Mouse (Mus musculus): ENCODE data around the gene Slc38a10. TPM values are rescaled to one million over a fixed set of nuclear protein-coding genes. Genes with fewer than 3 reads are reported as not detected.
A peak's percentile ranks its signal among the peaks of the same experiment; 100 is the strongest.

Slc38a10 gene
- polyA plus RNA-seq, 1 experiment = 44.0 TPM

DNA sequence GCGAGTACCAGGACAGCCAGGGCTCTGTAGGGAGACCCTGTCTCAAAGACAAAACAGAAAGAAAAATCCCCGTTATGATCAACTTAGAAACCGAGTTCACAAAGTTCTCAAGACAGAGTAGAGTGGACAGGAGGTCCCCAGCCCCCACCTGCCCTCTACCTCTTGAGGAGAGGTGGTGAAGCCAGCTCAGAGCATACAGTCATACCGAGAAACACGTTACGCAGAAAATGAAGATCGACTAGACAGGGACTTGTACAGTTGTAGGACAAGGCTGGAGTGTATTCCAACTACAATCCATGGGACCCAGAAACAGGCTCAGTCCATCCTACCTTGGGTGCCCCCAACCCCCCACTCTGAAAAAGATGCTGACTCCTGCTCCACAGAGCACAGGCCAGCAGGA lies 32.0 kb downstream of the Slc38a10 start:
- Histone ChIP-seq H3K4me1 (ENCODE audit: control insufficient read depth, insufficient read depth, low read length) (no peaks in the 10 kb centered on the region), H3K27ac (ENCODE audit: insufficient read depth, low read length) (no peak overlapping the region), H3K4me3 (ENCODE audit: low read depth, low read length) (no peak overlapping the region), H3K9me3 (replicated peaks; ENCODE audit: control insufficient read depth, insufficient read depth, low read length, poor library complexity, severe bottlenecking) (no peaks in the 10 kb centered on the region), H3K27me3 (ENCODE audit: control insufficient read depth, insufficient read depth, low read length, poor library complexity, severe bottlenecking) (no peaks in the 10 kb centered on the region), H3K36me3 (ENCODE audit: control insufficient read depth, insufficient read depth, low read length, poor library complexity, severe bottlenecking) (0 out of 2 replicates have a peak, but pooled peaks cover 3% of the 10 kb centered on the region), H3K9ac (ENCODE audit: low read depth, poor library complexity, severe bottlenecking) (no peak overlapping the region)
- no peak for TF ChIP-seq EP300 (IDR thresholded peaks at IDR 0.05; ENCODE audit: insufficient read depth, low read depth, low read length)
- no peak for TF ChIP-seq POLR2A (IDR thresholded peaks at IDR 0.05; ENCODE audit: insufficient read depth, low read length)
- TF ChIP-seq CTCF (IDR thresholded peaks at IDR 0.05; ENCODE audit: low read depth, low read length) = no peak

DNA sequence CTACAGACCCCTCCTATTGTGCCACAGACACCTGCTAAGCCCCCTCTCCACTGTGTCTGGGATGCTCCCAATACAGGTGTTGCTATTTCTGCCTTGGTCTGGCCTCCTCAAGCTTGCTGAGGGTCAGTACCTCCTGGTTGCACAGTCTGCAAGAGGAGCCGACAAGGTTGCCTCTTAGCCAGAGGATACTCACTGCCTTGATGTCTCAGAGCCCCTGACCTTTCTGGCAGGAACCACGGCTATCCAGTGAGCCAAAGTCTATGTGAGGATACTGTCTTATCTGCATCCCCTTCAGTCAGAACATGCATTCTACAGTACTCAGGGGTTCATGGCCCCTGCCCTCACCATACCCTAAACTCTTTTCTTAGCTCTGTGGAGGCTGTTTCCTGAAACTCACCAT lies 33.5 kb downstream of the Slc38a10 start:
- 0 out of 2 replicates have a peak, but pooled peaks cover 3% of the 10 kb centered on the region for H3K36me3 ChIP-seq (ENCODE audit: control insufficient read depth, insufficient read depth, low read length, poor library complexity, severe bottlenecking)
- H3K4me3 ChIP-seq (ENCODE audit: low read depth, low read length) = no peak overlapping the region
- TF ChIP-seq POLR2A (IDR thresholded peaks at IDR 0.05; ENCODE audit: insufficient read depth, low read length) (no peak), CTCF (IDR thresholded peaks at IDR 0.05; ENCODE audit: low read depth, low read length) (no peak), EP300 (IDR thresholded peaks at IDR 0.05; ENCODE audit: insufficient read depth, low read depth, low read length) (no peak)

DNA sequence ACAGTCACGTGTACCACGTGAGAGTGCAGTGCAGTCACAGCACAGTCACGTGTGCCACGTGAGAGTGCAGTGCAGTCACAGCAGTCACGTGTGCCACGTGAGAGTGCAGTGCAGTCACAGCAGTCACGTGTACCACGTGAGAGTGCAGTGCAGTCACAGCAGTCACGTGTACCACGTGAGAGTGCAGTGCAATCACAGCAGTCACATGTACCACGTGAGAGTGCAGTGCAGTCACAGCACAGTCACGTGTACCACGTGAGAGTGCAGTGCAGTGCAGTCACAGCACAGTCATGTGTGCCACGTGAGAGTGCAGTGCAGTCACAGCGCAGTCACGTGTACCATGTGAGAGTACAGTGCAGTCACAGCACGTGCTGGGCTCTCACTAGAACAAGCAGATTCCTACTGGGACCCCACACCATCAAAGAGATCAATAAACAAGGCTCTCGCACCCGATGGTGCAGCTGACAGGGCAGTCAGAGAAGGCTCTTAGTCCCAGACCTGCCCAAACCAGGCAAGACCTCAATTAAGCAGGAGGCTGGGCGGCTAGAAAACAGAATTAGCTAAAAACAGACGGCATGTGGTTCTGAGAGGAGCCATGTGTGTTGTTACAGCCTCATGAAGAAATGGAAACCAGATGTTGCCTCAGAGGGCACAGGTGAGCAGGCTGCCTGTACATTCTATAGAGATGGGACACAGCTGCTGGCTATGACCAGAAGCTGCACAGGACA lies 36.5 kb downstream of the Slc38a10 start:
- H3K27ac ChIP-seq (ENCODE audit: insufficient read depth, low read length) = no peak overlapping the region
- peaks cover 2% of the 10 kb centered on the region for H3K4me1 ChIP-seq (ENCODE audit: control insufficient read depth, insufficient read depth, low read length)
- TF ChIP-seq POLR2A (IDR thresholded peaks at IDR 0.05; ENCODE audit: insufficient read depth, low read length) = no peak
- TF ChIP-seq EP300 (IDR thresholded peaks at IDR 0.05; ENCODE audit: insufficient read depth, low read depth, low read length) = no peak
- no peak for TF ChIP-seq CTCF (IDR thresholded peaks at IDR 0.05; ENCODE audit: low read depth, low read length)
- H3K36me3 ChIP-seq (ENCODE audit: control insufficient read depth, insufficient read depth, low read length, poor library complexity, severe bottlenecking) = peaks cover 5% of the 10 kb centered on the region; the same call in 1 of the 2 replicates
- no peak overlapping the region for H3K9ac ChIP-seq (ENCODE audit: low read depth, poor library complexity, severe bottlenecking)
- H3K27me3 ChIP-seq (ENCODE audit: control insufficient read depth, insufficient read depth, low read length, poor library complexity, severe bottlenecking) = no peaks in the 10 kb centered on the region
- H3K4me3 ChIP-seq (ENCODE audit: low read depth, low read length) = no peak overlapping the region
- H3K9me3 ChIP-seq (replicated peaks; ENCODE audit: control insufficient read depth, insufficient read depth, low read length, poor library complexity, severe bottlenecking) = no peaks in the 10 kb centered on the region

More for the DNA sequence above, 33.5 kb downstream of the Slc38a10 start:
- no peak overlapping the region for H3K27ac ChIP-seq (ENCODE audit: insufficient read depth, low read length)
- H3K9me3 ChIP-seq (replicated peaks; ENCODE audit: control insufficient read depth, insufficient read depth, low read length, poor library complexity, severe bottlenecking) = no peaks in the 10 kb centered on the region
- no peaks in the 10 kb centered on the region for H3K4me1 ChIP-seq (ENCODE audit: control insufficient read depth, insufficient read depth, low read length)
- no peak overlapping the region for H3K9ac ChIP-seq (ENCODE audit: low read depth, poor library complexity, severe bottlenecking)
- no peaks in the 10 kb centered on the region for H3K27me3 ChIP-seq (ENCODE audit: control insufficient read depth, insufficient read depth, low read length, poor library complexity, severe bottlenecking)

DNA sequence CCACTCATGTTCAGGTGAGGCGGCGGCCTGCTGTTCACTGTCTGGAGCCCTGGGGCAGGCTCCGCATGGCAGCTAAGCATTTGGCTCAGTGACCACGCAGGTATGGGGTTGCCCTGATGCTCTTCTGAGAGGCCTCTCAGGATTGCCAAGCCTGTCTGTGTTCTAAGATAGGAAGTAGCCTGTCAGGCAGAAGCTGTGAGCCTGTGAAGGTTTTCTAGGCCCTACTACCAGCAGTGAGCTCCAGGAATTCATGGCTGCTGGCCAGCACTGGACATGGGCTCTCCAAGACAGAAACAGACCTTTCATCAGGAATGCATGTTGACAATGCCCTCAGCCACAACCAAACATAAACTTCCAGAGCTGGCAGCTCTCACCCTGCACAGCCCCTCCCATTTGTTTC lies 39.0 kb downstream of the Slc38a10 start:
- H3K4me1 ChIP-seq (ENCODE audit: control insufficient read depth, insufficient read depth, low read length) = peaks cover 2% of the 10 kb centered on the region
- H3K9ac ChIP-seq (ENCODE audit: low read depth, poor library complexity, severe bottlenecking) = no peak overlapping the region
- H3K27me3 ChIP-seq (ENCODE audit: control insufficient read depth, insufficient read depth, low read length, poor library complexity, severe bottlenecking) = no peaks in the 10 kb centered on the region
- H3K27ac ChIP-seq (ENCODE audit: insufficient read depth, low read length) = no peak overlapping the region
- H3K4me3 ChIP-seq (ENCODE audit: low read depth, low read length) = no peak overlapping the region
- peaks cover 5% of the 10 kb centered on the region; the same call in 1 of the 2 replicates for H3K36me3 ChIP-seq (ENCODE audit: control insufficient read depth, insufficient read depth, low read length, poor library complexity, severe bottlenecking)
- TF ChIP-seq EP300 (IDR thresholded peaks at IDR 0.05; ENCODE audit: insufficient read depth, low read depth, low read length) (no peak), POLR2A (IDR thresholded peaks at IDR 0.05; ENCODE audit: insufficient read depth, low read length) (no peak), CTCF (IDR thresholded peaks at IDR 0.05; ENCODE audit: low read depth, low read length) (no peak)
- no peaks in the 10 kb centered on the region for H3K9me3 ChIP-seq (replicated peaks; ENCODE audit: control insufficient read depth, insufficient read depth, low read length, poor library complexity, severe bottlenecking)

GRCm38 (mm10) chr11:120111033-120111432 lies 40.1 kb downstream of the Slc38a10 start:
- Histone ChIP-seq H3K4me1 (ENCODE audit: control insufficient read depth, insufficient read depth, low read length) (peaks cover 2% of the 10 kb centered on the region), H3K9me3 (replicated peaks; ENCODE audit: control insufficient read depth, insufficient read depth, low read length, poor library complexity, severe bottlenecking) (no peaks in the 10 kb centered on the region), H3K36me3 (ENCODE audit: control insufficient read depth, insufficient read depth, low read length, poor library complexity, severe bottlenecking) (peaks cover 5% of the 10 kb centered on the region; the same call in 1 of the 2 replicates), H3K27me3 (ENCODE audit: control insufficient read depth, insufficient read depth, low read length, poor library complexity, severe bottlenecking) (no peaks in the 10 kb centered on the region), H3K27ac (ENCODE audit: insufficient read depth, low read length) (no peak overlapping the region), H3K9ac (ENCODE audit: low read depth, poor library complexity, severe bottlenecking) (no peak overlapping the region), H3K4me3 (ENCODE audit: low read depth, low read length) (no peak overlapping the region)
- no peak for TF ChIP-seq POLR2A (IDR thresholded peaks at IDR 0.05; ENCODE audit: insufficient read depth, low read length)
- peak; percentile 92 for TF ChIP-seq CTCF (IDR thresholded peaks at IDR 0.05; ENCODE audit: low read depth, low read length)

- H3K4me1 ChIP-seq (ENCODE audit: control insufficient read depth, insufficient read depth, low read length) = peaks cover 2% of the 10 kb centered on the region
- H3K9me3 ChIP-seq (replicated peaks; ENCODE audit: control insufficient read depth, insufficient read depth, low read length, poor library complexity, severe bottlenecking) = no peaks in the 10 kb centered on the region
- H3K27ac ChIP-seq (ENCODE audit: insufficient read depth, low read length) = no peak overlapping the region
- H3K27me3 ChIP-seq (ENCODE audit: control insufficient read depth, insufficient read depth, low read length, poor library complexity, severe bottlenecking) = no peaks in the 10 kb centered on the region
- H3K4me3 ChIP-seq (ENCODE audit: low read depth, low read length) = no peak overlapping the region
- peaks cover 5% of the 10 kb centered on the region; the same call in 1 of the 2 replicates for H3K36me3 ChIP-seq (ENCODE audit: control insufficient read depth, insufficient read depth, low read length, poor library complexity, severe bottlenecking)
- TF ChIP-seq POLR2A (IDR thresholded peaks at IDR 0.05; ENCODE audit: insufficient read depth, low read length) (no peak), EP300 (IDR thresholded peaks at IDR 0.05; ENCODE audit: insufficient read depth, low read depth, low read length) (no peak), CTCF (IDR thresholded peaks at IDR 0.05; ENCODE audit: low read depth, low read length) (peak; percentile 30)
- no peak overlapping the region for H3K9ac ChIP-seq (ENCODE audit: low read depth, poor library complexity, severe bottlenecking)
These were observed 40.6 kb downstream of the Slc38a10 start for GRCm38 (mm10) chr11:120110554-120110953.

Data from ES-Bruce4 (cell line).